Mouse (Mus musculus): Measurements from ENCODE around the gene Gm27021. TPM values are rescaled to one million over a fixed set of nuclear protein-coding genes. Genes with fewer than 3 reads are reported as not detected.
"Not testable (repeated sequence)": the region's sequence is repeated elsewhere in the genome, so short reads cannot be mapped to it uniquely, and the experiment has no call there.

Gene Gm27021
- total and polyA plus RNA-seq, 2 experiments from 2014 or later: 7.0 to 10.9 TPM

- not testable (repeated sequence) for H3K9ac ChIP-seq (replicated peaks; ENCODE audit: low read length); H3K36me3 ChIP-seq (ENCODE audit: insufficient read depth, low read length); H3K4me1 ChIP-seq (ENCODE audit: insufficient read depth, low read length); H3K27me3 ChIP-seq (ENCODE audit: insufficient read depth, low read length); H3K4me2 ChIP-seq (ENCODE audit: low read depth, low read length); H3K4me3 ChIP-seq (ENCODE audit: low read length); H3K27ac ChIP-seq; ATAC-seq; H3K9me3 ChIP-seq (ENCODE audit: low read length)
- 59% methylated on average over 7 of the region's 7 CpGs for WGBS
- TF ChIP-seq CTCF (IDR thresholded peaks at IDR 0.05; ENCODE audit: low read depth): peak; percentile 70
- peak; percentile 73 for DNase-seq (ENCODE audit: low spot score)
These were observed 12.5 kb upstream of the Gm27021 start for GRCm38 (mm10) chr8:120680405-120680804.

GRCm38 (mm10) chr8:120679629-120680387 is 11.9 kb upstream of the Gm27021 start:
- no peak overlapping the region for H3K9ac ChIP-seq (replicated peaks; ENCODE audit: low read length)
- no peaks in the 10 kb centered on the region for H3K4me1 ChIP-seq (ENCODE audit: insufficient read depth, low read length)
- no peak for TF ChIP-seq CTCF (IDR thresholded peaks at IDR 0.05; ENCODE audit: low read depth)
- no peak overlapping the region for H3K4me2 ChIP-seq (ENCODE audit: low read depth, low read length)
- DNase-seq (ENCODE audit: low spot score) (no peak), ATAC-seq (no peak)
- no peak overlapping the region for H3K27ac ChIP-seq
- no peaks in the 10 kb centered on the region for H3K9me3 ChIP-seq (ENCODE audit: low read length)
- no peaks in the 10 kb centered on the region for H3K36me3 ChIP-seq (ENCODE audit: insufficient read depth, low read length)
- no peak overlapping the region for H3K4me3 ChIP-seq (ENCODE audit: low read length)
- 76% methylated on average over 11 of the region's 11 CpGs for WGBS
- H3K27me3 ChIP-seq (ENCODE audit: insufficient read depth, low read length): no peaks in the 10 kb centered on the region

GRCm38 (mm10) chr8:120678447-120678846 is 10.6 kb upstream of the Gm27021 start:
- Histone ChIP-seq H3K4me1 (ENCODE audit: insufficient read depth, low read length) (no peaks in the 10 kb centered on the region), H3K27me3 (ENCODE audit: insufficient read depth, low read length) (no peaks in the 10 kb centered on the region), H3K9me3 (ENCODE audit: low read length) (no peaks in the 10 kb centered on the region), H3K9ac (replicated peaks; ENCODE audit: low read length) (no peak overlapping the region), H3K4me3 (ENCODE audit: low read length) (no peak overlapping the region), H3K27ac (no peak overlapping the region), H3K36me3 (ENCODE audit: insufficient read depth, low read length) (peaks cover 7% of the 10 kb centered on the region), H3K4me2 (ENCODE audit: low read depth, low read length) (no peak overlapping the region)
- DNase-seq (ENCODE audit: low spot score) (peak; percentile 95), ATAC-seq (peak; percentile 62; the same call in 1 of the 2 replicates)
- TF ChIP-seq CTCF (IDR thresholded peaks at IDR 0.05; ENCODE audit: low read depth): peak; percentile 97
- WGBS: 15% methylated on average over 10 of the region's 10 CpGs

- H3K27ac ChIP-seq: no peak overlapping the region
- H3K9me3 ChIP-seq (ENCODE audit: low read length): no peaks in the 10 kb centered on the region
- WGBS: 70% methylated on average over 8 of the region's 8 CpGs
- no peak overlapping the region for H3K9ac ChIP-seq (replicated peaks; ENCODE audit: low read length)
- H3K27me3 ChIP-seq (ENCODE audit: insufficient read depth, low read length): no peaks in the 10 kb centered on the region
- H3K4me2 ChIP-seq (ENCODE audit: low read depth, low read length): no peak overlapping the region
- peaks cover 31% of the 10 kb centered on the region for H3K36me3 ChIP-seq (ENCODE audit: insufficient read depth, low read length)
- DNase-seq (ENCODE audit: low spot score) (peak; percentile 20), ATAC-seq (no peak)
- no peak overlapping the region for H3K4me3 ChIP-seq (ENCODE audit: low read length)
- TF ChIP-seq CTCF (IDR thresholded peaks at IDR 0.05; ENCODE audit: low read depth): peak; percentile 66
- no peaks in the 10 kb centered on the region for H3K4me1 ChIP-seq (ENCODE audit: insufficient read depth, low read length)
These were observed 7.8 kb upstream of the Gm27021 start for GRCm38 (mm10) chr8:120675718-120676117.

- no peaks in the 10 kb centered on the region for H3K27me3 ChIP-seq (ENCODE audit: insufficient read depth, low read length)
- WGBS: 92% methylated on average over 7 of the region's 7 CpGs
- H3K9me3 ChIP-seq (ENCODE audit: low read length): no peaks in the 10 kb centered on the region
- H3K4me3 ChIP-seq (ENCODE audit: low read length): no peak overlapping the region
- TF ChIP-seq CTCF (IDR thresholded peaks at IDR 0.05; ENCODE audit: low read depth): no peak
- no peak for ATAC-seq
- H3K36me3 ChIP-seq (ENCODE audit: insufficient read depth, low read length): peaks cover 35% of the 10 kb centered on the region
- no peak overlapping the region for H3K4me2 ChIP-seq (ENCODE audit: low read depth, low read length)
- H3K9ac ChIP-seq (replicated peaks; ENCODE audit: low read length): no peak overlapping the region
- H3K27ac ChIP-seq: no peak overlapping the region
- DNase-seq (ENCODE audit: low spot score): no peak
- no peaks in the 10 kb centered on the region for H3K4me1 ChIP-seq (ENCODE audit: insufficient read depth, low read length)
These were observed 5.4 kb upstream of the Gm27021 start for GRCm38 (mm10) chr8:120673298-120673697.

GRCm38 (mm10) chr8:120672626-120673229 is 4.8 kb upstream of the Gm27021 start:
- Histone ChIP-seq H3K4me3 (ENCODE audit: low read length) (no peak overlapping the region), H3K9me3 (ENCODE audit: low read length) (no peaks in the 10 kb centered on the region), H3K36me3 (ENCODE audit: insufficient read depth, low read length) (peaks cover 35% of the 10 kb centered on the region), H3K27ac (no peak overlapping the region), H3K27me3 (ENCODE audit: insufficient read depth, low read length) (no peaks in the 10 kb centered on the region), H3K4me2 (ENCODE audit: low read depth, low read length) (no peak overlapping the region), H3K4me1 (ENCODE audit: insufficient read depth, low read length) (no peaks in the 10 kb centered on the region), H3K9ac (replicated peaks; ENCODE audit: low read length) (no peak overlapping the region)
- WGBS: 88% methylated on average over 16 of the region's 16 CpGs
- no peak for TF ChIP-seq CTCF (IDR thresholded peaks at IDR 0.05; ENCODE audit: low read depth)
- ATAC-seq (no peak), DNase-seq (ENCODE audit: low spot score) (no peak)

- no peak for ATAC-seq
- no peak for DNase-seq (ENCODE audit: low spot score)
- Histone ChIP-seq H3K9me3 (ENCODE audit: low read length) (no peaks in the 10 kb centered on the region), H3K4me3 (ENCODE audit: low read length) (no peak overlapping the region), H3K27me3 (ENCODE audit: insufficient read depth, low read length) (no peaks in the 10 kb centered on the region), H3K27ac (no peak overlapping the region), H3K4me2 (ENCODE audit: low read depth, low read length) (no peak overlapping the region), H3K4me1 (ENCODE audit: insufficient read depth, low read length) (peaks cover 3% of the 10 kb centered on the region), H3K9ac (replicated peaks; ENCODE audit: low read length) (no peak overlapping the region), H3K36me3 (ENCODE audit: insufficient read depth, low read length) (peaks cover 35% of the 10 kb centered on the region)
- no peak for TF ChIP-seq CTCF (IDR thresholded peaks at IDR 0.05; ENCODE audit: low read depth)
- WGBS: 47% methylated on average over 6 of the region's 6 CpGs
These were observed 3.9 kb upstream of the Gm27021 start for GRCm38 (mm10) chr8:120671775-120672174.
